Mouse (Mus musculus) liver, adult 2 months (tissue): ENCODE measurements around the gene Pygm.

Source experiments
- CTCF ChIP-seq: fragments of 200-500 bp; IDR thresholded peaks from 2 replicates; pipeline ENCODE4 v1.5.1; 2011; ENCODE audit warnings: low read depth, low read length, control low read depth
- POLR2A ChIP-seq: fragments of 200-500 bp; IDR thresholded peaks from 2 replicates; pipeline ENCODE4 v1.6.1; 2011; ENCODE audit warnings: low read length, control low read depth; ENCODE audit not compliant: insufficient read depth; ENCODE audit errors: extremely low read depth

DNA sequence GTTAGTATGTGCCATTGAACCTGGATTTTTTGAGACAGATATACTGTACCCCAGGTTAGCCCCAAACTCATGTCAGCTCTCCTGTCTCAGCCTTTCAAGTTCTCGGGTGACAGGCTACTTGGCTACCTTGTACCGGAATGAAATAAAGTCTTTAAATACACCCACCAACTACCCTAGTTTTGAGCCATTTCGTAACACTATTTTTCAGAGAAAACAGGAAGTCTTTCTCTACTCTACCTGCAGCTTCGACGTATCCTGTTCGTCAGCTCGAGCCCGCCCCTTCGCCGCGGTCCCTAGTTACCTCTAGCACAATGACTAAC lies 21.1 kb upstream of the Pygm start:
- TF ChIP-seq POLR2A (no peak), CTCF (no peak)
